Mouse (Mus musculus) liver, embryonic 13.5 days (tissue): ENCODE measurements around the gene Nf1. TPM values are rescaled to one million over a fixed set of nuclear protein-coding genes. Genes with fewer than 3 reads are reported as not detected.

Experiments used
- ATAC-seq: fragments of 200-750 bp; cut with Nextera tagmentation; 2 replicates; pipeline ENCODE4 v1.8.0; 2017; ENCODE audit warnings: low read depth, mild to moderate bottlenecking, moderate number of reproducible peaks, moderate library complexity
- DNase-seq: peaks from one replicate; pipeline ENCODE4 v3.0.0; 2022
- H3K27ac ChIP-seq: fragments of 300-500 bp; sonication (generic); 2 replicates; pipeline ENCODE4 v1.5.1; 2015; ENCODE audit warnings: moderate library complexity, mild to moderate bottlenecking, inconsistent platforms
- H3K27me3 ChIP-seq: fragments of 300-500 bp; sonication (generic); 2 replicates; pipeline ENCODE4 v1.6.1; 2015; ENCODE audit warnings: mild to moderate bottlenecking, inconsistent platforms
- H3K36me3 ChIP-seq: fragments of 300-500 bp; sonication (generic); 2 replicates; pipeline ENCODE4 v1.6.1; 2015; ENCODE audit warnings: mild to moderate bottlenecking, inconsistent platforms
- H3K4me1 ChIP-seq: fragments of 300-500 bp; sonication (generic); replicated peaks from 2 replicates; pipeline ENCODE4 v1.6.1; 2015; ENCODE audit warnings: inconsistent platforms
- H3K4me2 ChIP-seq: fragments of 300-500 bp; sonication (generic); 2 replicates; pipeline ENCODE4 v1.6.1; 2015; ENCODE audit warnings: inconsistent platforms, mild to moderate bottlenecking, moderate library complexity
- H3K4me3 ChIP-seq: fragments of 300-500 bp; sonication (generic); replicated peaks from 2 replicates; pipeline ENCODE4 v1.5.1; 2015; ENCODE audit warnings: mild to moderate bottlenecking, inconsistent platforms
- H3K9ac ChIP-seq: fragments of 300-500 bp; sonication (generic); 2 replicates; pipeline ENCODE4 v1.6.1; 2015; ENCODE audit warnings: mild to moderate bottlenecking, inconsistent platforms
- H3K9me3 ChIP-seq: fragments of 300-500 bp; sonication (generic); replicated peaks from 2 replicates; pipeline ENCODE4 v1.6.1; 2016; ENCODE audit warnings: inconsistent platforms
- WGBS: fragments of 180-500 bp; shearing (Covaris S2); methylation state at CpG from one replicate; pipeline ENCODE4 v1.1.7; 2015; ENCODE audit not compliant: insufficient replicate concordance; 5-methylcytosine and 5-hydroxymethylcytosine counted together
- polyA plus RNA-seq: library from polyadenylated mRNA; unstranded; fragments of >200 nt; fragmentation: Nextera tagmentation; extraction: Ambion mirVana; gene quantifications from 2 replicates; pipeline ENCODE4 v1.2.1, GENCODE M21; 2015

The Nf1 gene
- polyA plus RNA-seq, 1 experiment from 2014 or later, result 1.6 TPM

DNA sequence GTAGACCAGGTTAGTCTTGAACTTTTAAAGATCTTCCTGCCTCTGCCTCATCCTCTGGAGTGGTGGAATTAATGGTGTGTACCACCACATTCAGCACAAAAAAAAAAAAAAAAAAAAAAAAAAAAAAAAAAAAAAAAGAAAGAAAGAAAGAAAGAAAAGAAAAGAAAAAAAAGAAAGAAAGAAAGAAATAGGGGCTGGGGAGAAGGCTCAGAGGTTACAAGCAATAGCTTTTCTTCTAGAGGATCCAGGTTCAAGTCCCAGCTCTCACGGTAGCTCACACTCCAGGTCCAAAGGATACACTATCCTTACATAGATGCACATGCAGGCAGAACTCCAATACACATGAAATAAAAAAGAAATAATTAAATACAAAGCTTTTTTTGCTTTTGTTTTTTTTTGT is 9.9 kb upstream of the Nf1 start:
- peaks cover 11% of the 10 kb centered on the region; the same call in 1 of the 2 replicates for H3K4me1 ChIP-seq
- no peaks in the 10 kb centered on the region for H3K9me3 ChIP-seq
- H3K4me2 ChIP-seq, result no peak overlapping the region
- H3K36me3 ChIP-seq, result no peaks in the 10 kb centered on the region
- DNase-seq (no peak), ATAC-seq (no peak)
- H3K27ac ChIP-seq, result no peak overlapping the region
- no peak overlapping the region for H3K4me3 ChIP-seq
- H3K27me3 ChIP-seq, result peaks cover 4% of the 10 kb centered on the region; the same call in 1 of the 2 replicates
- WGBS, result 68% methylated on average over 1 of the region's 1 CpGs
- no peak overlapping the region for H3K9ac ChIP-seq

DNA sequence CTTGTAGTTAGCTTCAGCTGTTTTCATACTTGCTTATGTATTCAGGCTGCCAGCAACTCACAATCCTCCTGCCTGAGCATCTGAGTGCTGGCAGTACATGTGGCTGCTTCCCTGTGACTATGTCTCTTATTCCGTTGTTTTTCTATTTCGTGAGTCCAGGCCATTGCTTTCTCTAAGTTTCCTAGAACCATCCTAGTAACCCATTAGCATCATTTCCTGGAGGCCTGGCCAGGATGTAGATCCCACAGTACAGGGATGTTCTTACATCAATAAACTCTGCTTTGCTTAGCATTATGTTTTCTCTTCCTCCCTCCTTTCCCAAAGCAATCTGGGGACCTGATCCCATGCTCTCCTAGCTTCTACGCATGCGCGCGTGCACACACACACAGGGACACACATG is 4.4 kb upstream of the Nf1 start:
- no peaks in the 10 kb centered on the region for H3K36me3 ChIP-seq
- 85% methylated on average over 6 of the region's 6 CpGs for WGBS
- ATAC-seq, result no peak

GRCm38 (mm10) chr11:79336722-79337267 is 2.7 kb upstream of the Nf1 start:
- Histone ChIP-seq H3K4me2 (no peak overlapping the region), H3K4me1 (peaks cover 34% of the 10 kb centered on the region), H3K9me3 (0 out of 2 replicates have a peak, but pooled peaks cover 4% of the 10 kb centered on the region), H3K9ac (no peak overlapping the region), H3K27me3 (peaks cover 3% of the 10 kb centered on the region; the same call in 1 of the 2 replicates), H3K36me3 (no peaks in the 10 kb centered on the region), H3K27ac (no peak overlapping the region), H3K4me3 (no peak overlapping the region)
- no peak for DNase-seq
- WGBS, result 72% methylated on average over 5 of the region's 5 CpGs
- no peak for ATAC-seq

More for the DNA sequence above, 4.4 kb upstream of the Nf1 start:
- Histone ChIP-seq H3K4me3 (no peak overlapping the region), H3K9ac (no peak overlapping the region), H3K27me3 (peaks cover 4% of the 10 kb centered on the region; the same call in 1 of the 2 replicates), H3K9me3 (0 out of 2 replicates have a peak, but pooled peaks cover 4% of the 10 kb centered on the region), H3K27ac (no peak overlapping the region), H3K4me2 (no peak overlapping the region), H3K4me1 (peaks cover 21% of the 10 kb centered on the region)
- DNase-seq, result no peak

DNA sequence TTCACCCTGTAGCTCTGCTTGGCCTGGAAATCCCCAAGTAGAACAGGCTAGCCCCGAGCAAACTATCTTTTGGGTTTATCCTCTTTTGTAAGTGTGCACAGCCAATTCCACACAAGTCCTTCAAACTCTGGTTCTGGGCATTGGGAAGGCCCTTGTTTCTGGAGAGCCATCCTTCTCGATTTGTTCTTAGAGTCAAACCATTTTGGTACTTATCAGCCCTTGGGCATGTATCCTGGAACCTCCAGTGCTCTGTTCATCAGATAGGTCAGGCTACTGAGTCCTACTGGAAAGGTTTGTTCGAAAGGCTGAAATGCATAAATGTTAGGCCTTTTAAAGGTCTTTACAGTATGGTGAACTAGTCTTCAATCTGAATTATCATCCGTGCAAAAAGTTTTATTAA is 872 bp upstream of the Nf1 start:
- ATAC-seq (no peak), DNase-seq (no peak)
- H3K27ac ChIP-seq, result no peak overlapping the region; the same call in 1 of the 2 replicates
- H3K4me2 ChIP-seq, result peak overlapping the region; percentile 90
- no peaks in the 10 kb centered on the region for H3K27me3 ChIP-seq
- peaks cover 23% of the 10 kb centered on the region for H3K4me1 ChIP-seq
- no peaks in the 10 kb centered on the region for H3K36me3 ChIP-seq
- H3K9ac ChIP-seq, result peak overlapping the region; percentile 91
- H3K4me3 ChIP-seq, result peak overlapping the region; percentile 87
- H3K9me3 ChIP-seq, result 0 out of 2 replicates have a peak, but pooled peaks cover 4% of the 10 kb centered on the region
- 34% methylated on average over 4 of the region's 4 CpGs for WGBS

- Histone ChIP-seq H3K9me3 (0 out of 2 replicates have a peak, but pooled peaks cover 4% of the 10 kb centered on the region), H3K36me3 (no peaks in the 10 kb centered on the region), H3K9ac (peak overlapping the region; percentile 91), H3K27me3 (no peaks in the 10 kb centered on the region), H3K27ac (peak overlapping the region; percentile 72), H3K4me3 (peak overlapping the region; percentile 87), H3K4me1 (peaks cover 23% of the 10 kb centered on the region), H3K4me2 (peak overlapping the region; percentile 90)
- ATAC-seq (peak; percentile 70), DNase-seq (no peak)
- 2% methylated on average over 48 of the region's 63 CpGs for WGBS
Measured at GRCm38 (mm10) chr11:79339808-79340781, 602 bp downstream of the Nf1 start.

DNA sequence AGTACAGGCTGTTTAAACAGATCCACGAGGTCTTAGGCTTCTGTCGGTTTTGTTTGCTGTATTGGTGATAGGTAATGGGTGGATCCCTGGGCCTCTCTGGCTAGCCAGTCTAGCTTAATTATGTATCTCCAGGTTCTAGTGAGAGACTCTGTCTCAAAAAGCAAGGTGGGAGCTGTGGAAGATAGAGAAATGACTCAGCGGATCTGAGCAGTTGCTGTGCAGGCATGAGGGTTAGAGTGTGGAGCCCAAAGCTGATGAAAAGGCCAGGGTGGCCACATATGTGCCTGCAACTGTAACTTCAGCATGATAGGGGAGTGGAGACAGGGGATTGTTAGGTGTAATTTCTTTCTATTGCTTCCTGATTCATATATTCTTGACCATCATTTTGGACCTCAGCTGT is 17.5 kb downstream of the Nf1 start:
- H3K9ac ChIP-seq, result no peak overlapping the region
- peaks cover 24% of the 10 kb centered on the region for H3K4me1 ChIP-seq
- no peaks in the 10 kb centered on the region for H3K27me3 ChIP-seq
- H3K9me3 ChIP-seq, result no peaks in the 10 kb centered on the region
- WGBS, result 60% methylated on average over 3 of the region's 3 CpGs
- H3K4me3 ChIP-seq, result no peak overlapping the region
- no peak overlapping the region for H3K4me2 ChIP-seq
- H3K36me3 ChIP-seq, result no peaks in the 10 kb centered on the region
- DNase-seq (no peak), ATAC-seq (no peak)
- H3K27ac ChIP-seq, result no peak overlapping the region

DNA sequence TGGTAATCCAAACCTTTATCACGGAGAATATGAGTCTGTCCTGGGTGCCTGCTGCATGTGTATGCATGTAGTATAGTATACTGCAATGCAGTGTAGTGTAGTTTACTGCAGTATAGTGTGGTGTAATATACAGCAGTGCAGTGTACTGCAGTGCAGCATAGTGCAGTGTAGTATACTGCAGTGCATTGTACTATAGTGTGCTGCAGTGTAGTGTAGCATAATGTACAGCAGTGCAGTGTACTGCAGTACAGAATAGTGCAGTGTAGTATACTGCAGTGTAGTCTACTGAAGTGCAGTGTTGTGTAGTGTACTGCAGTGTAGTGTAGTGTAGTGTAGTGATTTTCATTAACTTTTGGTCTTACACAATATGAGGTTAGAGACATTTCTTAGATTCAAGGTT is 17.9 kb downstream of the Nf1 start:
- Histone ChIP-seq H3K4me2 (no peak overlapping the region), H3K27ac (no peak overlapping the region), H3K36me3 (no peaks in the 10 kb centered on the region), H3K4me3 (no peak overlapping the region), H3K4me1 (peaks cover 24% of the 10 kb centered on the region), H3K27me3 (no peaks in the 10 kb centered on the region), H3K9me3 (no peaks in the 10 kb centered on the region), H3K9ac (no peak overlapping the region)
- WGBS, result 83% methylated on average over 1 of the region's 1 CpGs
- no peak for DNase-seq
- peak; percentile 45; the same call in 1 of the 2 replicates for ATAC-seq

GRCm38 (mm10) chr11:79364956-79365355 is 25.5 kb downstream of the Nf1 start:
- H3K4me2 ChIP-seq, result no peak overlapping the region
- H3K36me3 ChIP-seq, result no peaks in the 10 kb centered on the region; the same call in 1 of the 2 replicates
- H3K9me3 ChIP-seq, result no peaks in the 10 kb centered on the region
- 85% methylated on average over 3 of the region's 3 CpGs for WGBS
- no peak overlapping the region for H3K9ac ChIP-seq
- no peak for ATAC-seq
- peaks cover 3% of the 10 kb centered on the region; the same call in 1 of the 2 replicates for H3K4me1 ChIP-seq
- H3K4me3 ChIP-seq, result no peak overlapping the region
- no peak for DNase-seq
- H3K27ac ChIP-seq, result no peak overlapping the region
- H3K27me3 ChIP-seq, result no peaks in the 10 kb centered on the region

DNA sequence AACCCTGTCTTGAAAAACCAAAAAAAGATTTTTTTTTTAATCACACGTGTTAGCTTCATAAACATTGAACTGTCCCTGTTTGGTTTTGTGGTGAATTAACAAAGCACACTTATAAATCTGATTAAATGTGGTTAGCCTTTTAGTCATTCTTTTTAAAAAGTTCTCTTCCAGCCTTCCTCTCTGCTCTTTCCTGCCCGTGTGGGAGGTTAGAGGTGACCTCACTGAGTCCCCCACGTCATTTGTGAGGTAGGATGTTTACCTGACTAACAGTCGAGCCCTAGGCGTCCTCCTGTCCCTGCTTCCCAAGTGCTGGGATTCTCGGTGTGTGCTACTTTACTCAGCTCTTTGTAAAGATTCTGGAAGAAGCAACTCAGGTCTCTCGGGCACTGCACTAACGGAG is 26.8 kb downstream of the Nf1 start:
- no peaks in the 10 kb centered on the region; the same call in 1 of the 2 replicates for H3K36me3 ChIP-seq
- WGBS, result 47% methylated on average over 8 of the region's 8 CpGs

GRCm38 (mm10) chr11:79373031-79373430 is 33.5 kb downstream of the Nf1 start:
- Histone ChIP-seq H3K4me1 (no peaks in the 10 kb centered on the region), H3K4me2 (no peak overlapping the region), H3K4me3 (no peak overlapping the region), H3K9me3 (no peaks in the 10 kb centered on the region), H3K36me3 (no peaks in the 10 kb centered on the region), H3K27ac (no peak overlapping the region), H3K27me3 (no peaks in the 10 kb centered on the region), H3K9ac (no peak overlapping the region)
- ATAC-seq (no peak), DNase-seq (no peak)
- WGBS, result 70% methylated on average over 4 of the region's 4 CpGs

More for the DNA sequence above, 26.8 kb downstream of the Nf1 start:
- no peak for DNase-seq
- no peak for ATAC-seq
- Histone ChIP-seq H3K4me1 (peaks cover 3% of the 10 kb centered on the region; the same call in 1 of the 2 replicates), H3K9me3 (no peaks in the 10 kb centered on the region), H3K4me2 (no peak overlapping the region), H3K4me3 (no peak overlapping the region), H3K9ac (no peak overlapping the region), H3K27me3 (no peaks in the 10 kb centered on the region), H3K27ac (no peak overlapping the region)

GRCm38 (mm10) chr11:79398336-79398735 is 58.8 kb downstream of the Nf1 start:
- Histone ChIP-seq H3K9me3 (no peaks in the 10 kb centered on the region), H3K36me3 (0 out of 2 replicates have a peak, but pooled peaks cover 4% of the 10 kb centered on the region), H3K27ac (no peak overlapping the region), H3K4me2 (no peak overlapping the region), H3K4me1 (no peaks in the 10 kb centered on the region), H3K27me3 (no peaks in the 10 kb centered on the region), H3K9ac (no peak overlapping the region), H3K4me3 (no peak overlapping the region)
- ATAC-seq (no peak), DNase-seq (peak; percentile 67)
- 37% methylated on average over 3 of the region's 3 CpGs for WGBS
